Mouse (Mus musculus) thymus, adult 2 months (tissue): Measurements from ENCODE around the gene Casp9. TPM values are rescaled to one million over a fixed set of nuclear protein-coding genes. Genes with fewer than 3 reads are reported as not detected.

Experiments
- DNase-seq: peaks from one replicate; pipeline ENCODE4 v3.0.0; 2021
- H3K27ac ChIP-seq: fragments of 200-500 bp; 2 replicates; pipeline ENCODE4 v1.5.1; 2012; ENCODE audit warnings: low read length, control low read depth; ENCODE audit not compliant: control insufficient read depth, insufficient read depth
- H3K27me3 ChIP-seq: fragments of 200-500 bp; 2 replicates; pipeline ENCODE4 v1.6.1; 2012; ENCODE audit warnings: mild to moderate bottlenecking, low read length, moderate library complexity, mixed read lengths; ENCODE audit not compliant: control insufficient read depth, insufficient read depth
- H3K36me3 ChIP-seq: fragments of 200-500 bp; 2 replicates; pipeline ENCODE4 v1.6.1; 2012; ENCODE audit warnings: mild to moderate bottlenecking, low read length, moderate library complexity; ENCODE audit not compliant: control insufficient read depth, insufficient read depth
- H3K4me1 ChIP-seq: fragments of 200-500 bp; replicated peaks from 2 replicates; pipeline ENCODE4 v1.6.1; 2012; ENCODE audit warnings: low read length; ENCODE audit not compliant: control insufficient read depth, insufficient read depth
- H3K4me3 ChIP-seq: fragments of 200-500 bp; 2 replicates; pipeline ENCODE4 v1.5.1; 2012; ENCODE audit warnings: mild to moderate bottlenecking, low read length, control low read depth, moderate library complexity; ENCODE audit not compliant: control insufficient read depth, insufficient read depth
- CTCF ChIP-seq: fragments of 200-500 bp; IDR thresholded peaks from 2 replicates; pipeline ENCODE4 v1.5.1; 2012; ENCODE audit warnings: mild to moderate bottlenecking, control low read depth, low read length, moderate library complexity, borderline replicate concordance; ENCODE audit not compliant: control insufficient read depth, poor library complexity, insufficient read depth; ENCODE audit errors: extremely low read depth
- POLR2A ChIP-seq: fragments of 200-500 bp; IDR thresholded peaks from 2 replicates; pipeline ENCODE4 v1.6.1; 2012; ENCODE audit warnings: mild to moderate bottlenecking, low read length, control low read depth, moderate library complexity; ENCODE audit not compliant: control insufficient read depth, poor library complexity, insufficient read depth; ENCODE audit errors: extremely low read depth
- WGBS: fragments of 180-500 bp; shearing (Covaris S2); methylation state at CpG from one replicate; pipeline ENCODE4 v1.1.7; 2018; 5-methylcytosine and 5-hydroxymethylcytosine counted together
- polyA plus RNA-seq: library from polyadenylated mRNA; depleted of rRNA; stranded (reverse); fragments of >200 nt; gene quantifications from 2 replicates; pipeline ENCODE4 v1.2.3, GENCODE M21; 2012; rRNA removed

Casp9 gene
- polyA plus RNA-seq, result 16.0 and 16.9 TPM in 2 replicates

- DNase-seq, result peak; percentile 98
- Histone ChIP-seq H3K27ac (peak within 1 kb of the TSS; percentile 66), H3K36me3 (no peaks in the 10 kb centered on the region), H3K27me3 (no peaks in the 10 kb centered on the region), H3K4me1 (peaks cover 11% of the 10 kb centered on the region), H3K4me3 (peak within 1 kb of the TSS; percentile 86)
- under 1% methylated on average over 69 of the region's 80 CpGs for WGBS
- TF ChIP-seq CTCF, result 0 out of 2 replicates have a peak, but pooled peaks have one; percentile 4
- peak; percentile 27; the same call in 1 of the 2 replicates for TF ChIP-seq POLR2A
Observed at GRCm38 (mm10) chr4:141793282-141794151, at the start of gene Casp9. Gene Casp9, plus strand, starts transcription at chr4:141793612.

GRCm38 (mm10) chr4:141746578-141747346 is 46.6 kb upstream of the Casp9 start, which contains the start of gene Agmat:
Gene Agmat, plus strand, starts transcription at chr4:141746672.
- no peaks in the 10 kb centered on the region for H3K27me3 ChIP-seq
- no peaks in the 10 kb centered on the region for H3K36me3 ChIP-seq
- H3K27ac ChIP-seq, result no peak within 1 kb of the TSS
- no peak for DNase-seq
- no peaks in the 10 kb centered on the region for H3K4me1 ChIP-seq
- WGBS, result 60% methylated on average over 25 of the region's 25 CpGs
- no peak for TF ChIP-seq CTCF
- H3K4me3 ChIP-seq, result no peak within 1 kb of the TSS

- TF ChIP-seq CTCF, result no peak
- no peak overlapping the region for H3K4me3 ChIP-seq
- 85% methylated on average over 11 of the region's 11 CpGs for WGBS
- no peaks in the 10 kb centered on the region for H3K36me3 ChIP-seq
- H3K27ac ChIP-seq, result no peak overlapping the region
- no peaks in the 10 kb centered on the region for H3K4me1 ChIP-seq
- no peaks in the 10 kb centered on the region for H3K27me3 ChIP-seq
- no peak for DNase-seq
Observed at GRCm38 (mm10) chr4:141749557-141749956, 43.9 kb upstream of the Casp9 start.

GRCm38 (mm10) chr4:141750826-141751225 is 42.6 kb upstream of the Casp9 start:
- Histone ChIP-seq H3K27me3 (no peaks in the 10 kb centered on the region), H3K4me3 (no peak overlapping the region), H3K4me1 (no peaks in the 10 kb centered on the region), H3K36me3 (no peaks in the 10 kb centered on the region), H3K27ac (no peak overlapping the region)
- WGBS, result 82% methylated on average over 3 of the region's 3 CpGs
- TF ChIP-seq POLR2A (no peak), CTCF (no peak)
- DNase-seq, result no peak

- no peak overlapping the region for H3K4me3 ChIP-seq
- no peak for DNase-seq
- H3K27me3 ChIP-seq, result no peaks in the 10 kb centered on the region
- H3K36me3 ChIP-seq, result no peaks in the 10 kb centered on the region
- TF ChIP-seq POLR2A (no peak), CTCF (no peak)
- H3K27ac ChIP-seq, result no peak overlapping the region
- H3K4me1 ChIP-seq, result no peaks in the 10 kb centered on the region
- WGBS, result 72% methylated on average over 4 of the region's 4 CpGs
Observed at GRCm38 (mm10) chr4:141751419-141752075, 41.9 kb upstream of the Casp9 start.

GRCm38 (mm10) chr4:141752076-141752421 is 41.4 kb upstream of the Casp9 start:
- no peak for DNase-seq
- WGBS, result 38% methylated on average over 4 of the region's 4 CpGs
- Histone ChIP-seq H3K27ac (no peak overlapping the region), H3K4me1 (no peaks in the 10 kb centered on the region), H3K4me3 (no peak overlapping the region), H3K27me3 (no peaks in the 10 kb centered on the region), H3K36me3 (no peaks in the 10 kb centered on the region)
- TF ChIP-seq CTCF (no peak), POLR2A (no peak)
